In the genomic region with DNA sequence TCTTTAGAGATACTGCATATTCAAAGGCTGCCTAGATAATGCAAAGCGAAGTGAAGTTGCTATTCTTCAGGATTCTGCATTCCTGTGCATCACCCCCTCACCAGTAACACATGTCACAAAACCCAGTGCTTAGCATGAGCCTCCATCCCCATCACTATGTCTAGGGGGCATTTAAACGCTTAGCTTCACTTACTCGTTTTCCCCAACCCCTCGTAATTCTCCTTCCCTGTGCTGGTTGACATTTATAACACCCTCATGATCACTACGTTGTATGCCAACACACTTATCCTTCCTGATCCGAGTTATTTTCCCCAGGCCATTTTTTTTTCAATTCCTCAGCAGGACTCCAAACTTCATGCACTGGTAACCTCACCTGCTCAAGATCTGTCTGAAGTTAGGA, we compare ENCODE assay signal across 15 mouse cellular contexts.
"Had no signal": no experiment of that assay in that cellular context is flagged by ENCODE, and none has a peak within 500 bp of the region (broad histone marks: within the 10 kb centered on the region; RNA-seq: fewer than 3 reads in every experiment).

No protein-coding gene starts in this region.

- H3K4me1 ChIP-seq: neural tube, embryonic 12.5 days; stomach, embryonic 15.5 days had no signal

- H3K27ac ChIP-seq: neural tube, embryonic 12.5 days; stomach, embryonic 15.5 days; stomach, postnatal 0 days had no signal

- H3K9me3 ChIP-seq: neural tube, embryonic 12.5 days; stomach, embryonic 15.5 days had no signal

- H3K36me3 ChIP-seq: neural tube, embryonic 12.5 days; stomach, embryonic 15.5 days had no signal

- H3K4me2 ChIP-seq: neural tube, embryonic 12.5 days; stomach, embryonic 15.5 days had no signal

- DNase-seq: retina, postnatal 1 day; right cerebral cortex, adult 18-20 months; right cerebral cortex, postnatal 14 days; right cerebral cortex, postnatal 25 days; right cerebral cortex, postnatal 4 days; spleen, adult 18-20 months; thymus, adult 18-20 months; thymus, adult 2 months; thymus, postnatal 14 days; thymus, postnatal 25 days; thymus, postnatal 36 days; thymus, postnatal 4 days had no signal

- H3K4me3 ChIP-seq: neural tube, embryonic 12.5 days; stomach, embryonic 15.5 days had no signal

- H3K27me3 ChIP-seq: neural tube, embryonic 12.5 days; stomach, embryonic 15.5 days had no signal

- H3K9ac ChIP-seq: neural tube, embryonic 12.5 days; stomach, embryonic 15.5 days had no signal
